Mouse (Mus musculus): ENCODE measurements around the gene Gna11.

- TF ChIP-seq CTCF (IDR thresholded peaks at IDR 0.05) (no peak), POLR2A (IDR thresholded peaks at IDR 0.05; ENCODE audit: insufficient read depth, low read depth, low read length) (no peak), EP300 (IDR thresholded peaks at IDR 0.05; ENCODE audit: insufficient read depth, low read depth, low read length) (no peak)
These were observed 20.6 kb upstream of the Gna11 start for GRCm38 (mm10) chr10:81565257-81566228.

Data from heart, adult 2 months (tissue).